Mouse (Mus musculus) gastrocnemius, postnatal 4 days (tissue): ENCODE results near the gene Tmco2. TPM values are rescaled to one million over a fixed set of nuclear protein-coding genes. Genes with fewer than 3 reads are reported as not detected.
"Not testable (repeated sequence)": the region's sequence is repeated elsewhere in the genome, so short reads cannot be mapped to it uniquely, and the experiment has no call there.

Experiments
- DNase-seq, 2 experiments: peaks; one replicate each; pipeline ENCODE4 v3.0.0; 2021 to 2022; ENCODE audit warnings: low spot score in 2 of 2, mixed read lengths in 2 of 2
- long read RNA-seq, 2 experiments: library from polyadenylated mRNA; stranded (forward); transcript quantifications; one replicate each; pipeline ENCODE4 v2.0.0; 2021
- total RNA-seq, 2 experiments: library from RNA; stranded (reverse); gene quantifications; 2 replicates each; pipeline ENCODE4 v1.2.3; 2021

Tmco2 gene
- total RNA-seq: not detected
- long read RNA-seq, experiment 1: 0 reads
- long read RNA-seq, experiment 2: 0 reads

DNA sequence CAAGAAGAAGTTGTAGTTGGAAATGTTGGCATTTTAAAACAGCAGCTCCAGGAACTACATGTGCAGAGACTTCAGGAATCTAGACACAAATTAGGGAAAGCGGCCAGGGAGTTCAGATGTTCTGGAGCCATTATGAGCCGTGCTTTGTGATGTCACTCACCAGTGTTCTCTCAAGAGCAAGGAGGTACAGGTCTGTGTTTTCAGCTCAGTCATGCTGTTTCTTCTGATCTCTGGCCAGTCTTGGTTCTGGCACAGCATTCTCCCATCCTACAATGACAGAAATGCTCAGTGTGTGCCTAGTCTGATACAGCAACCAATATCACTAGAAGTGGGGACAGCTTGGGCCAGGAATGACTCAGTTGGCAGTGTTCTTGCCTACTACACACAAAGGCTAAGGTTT, at the start of gene Tmco2:
Gene Tmco2 (minus strand): TSS at position 101 of the 400 bp plus-strand sequence.
- DNase-seq: no peak

DNA sequence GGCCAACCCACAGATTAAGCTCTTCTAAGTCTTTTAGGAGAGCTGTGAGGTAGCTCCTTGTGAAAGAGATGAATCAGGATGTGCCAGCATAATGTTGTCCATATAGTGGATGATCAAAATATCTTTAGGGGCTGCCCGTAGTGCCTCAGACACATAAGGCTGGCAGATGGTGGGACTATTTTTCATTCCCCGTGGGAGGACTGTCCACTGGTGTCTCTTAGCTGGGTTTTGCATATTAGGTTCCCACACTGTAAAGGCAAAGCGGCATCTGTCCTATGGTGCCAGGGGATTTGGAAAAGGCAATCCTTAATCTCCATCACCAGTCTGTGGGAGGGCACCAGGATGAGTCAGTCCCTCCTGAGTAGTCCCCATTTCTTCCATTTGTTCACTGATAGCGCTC, 5.7 kb downstream of the Tmco2 start:
- no peak for DNase-seq

DNA sequence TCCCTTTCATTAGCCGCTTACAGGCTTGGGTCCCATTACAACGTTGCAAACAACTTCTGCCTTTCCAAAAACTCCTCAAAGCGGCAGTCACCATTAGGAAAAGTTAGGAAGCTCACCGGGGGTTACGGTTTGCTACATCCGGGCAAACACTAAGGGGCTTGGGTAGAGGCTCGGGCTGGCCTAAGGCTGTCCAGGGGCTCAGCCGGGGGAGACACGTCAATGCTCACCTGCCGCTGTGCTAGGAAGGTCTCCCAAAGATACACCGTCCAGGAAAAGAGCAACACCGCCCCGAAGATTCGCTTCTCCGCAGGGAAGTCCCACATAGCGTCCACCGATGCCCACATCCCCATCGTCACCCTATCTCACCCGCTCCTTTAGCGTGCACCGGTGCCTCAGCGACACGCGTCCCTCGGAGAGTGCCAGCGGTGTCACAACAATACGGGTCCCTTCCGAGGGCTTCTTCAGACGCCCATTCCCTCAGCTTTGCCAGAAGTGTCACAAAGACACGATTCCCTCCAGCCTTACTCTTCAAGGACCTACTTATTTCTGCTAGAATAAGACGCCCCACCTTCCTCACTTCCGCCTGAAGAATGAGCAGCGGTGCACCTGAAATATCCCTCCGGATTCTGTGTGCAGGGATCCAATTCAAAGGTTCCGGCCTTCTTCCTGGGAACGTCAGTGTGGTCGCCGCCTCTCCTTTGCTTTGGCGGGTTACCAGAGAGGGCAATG, 11.2 kb downstream of the Tmco2 start, which contains the start of gene Zmpste24:
Gene Zmpste24 (minus strand): TSS at position 592 of the 729 bp plus-strand sequence.
- peak; percentile 55 to 83 for DNase-seq

DNA sequence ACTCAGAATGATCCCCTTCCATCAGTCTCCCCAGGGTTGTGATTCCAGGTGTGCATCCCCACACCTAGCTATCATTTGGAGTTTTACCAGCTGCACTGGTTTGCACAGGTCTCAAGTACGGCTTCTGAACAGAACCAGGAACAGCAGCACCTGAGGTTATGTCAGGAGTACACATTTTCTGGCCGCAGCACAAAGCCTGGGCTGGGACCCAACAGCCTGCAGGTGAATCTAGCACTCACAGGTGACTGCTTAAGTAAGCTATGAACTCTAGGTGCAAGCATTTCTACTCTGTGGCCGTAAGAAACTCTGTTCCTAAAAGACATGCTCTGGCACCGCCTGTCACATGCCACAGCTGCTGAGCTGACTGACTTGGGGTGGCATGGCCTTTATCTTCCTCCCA, 18.8 kb downstream of the Tmco2 start:
- no peak for DNase-seq

DNA sequence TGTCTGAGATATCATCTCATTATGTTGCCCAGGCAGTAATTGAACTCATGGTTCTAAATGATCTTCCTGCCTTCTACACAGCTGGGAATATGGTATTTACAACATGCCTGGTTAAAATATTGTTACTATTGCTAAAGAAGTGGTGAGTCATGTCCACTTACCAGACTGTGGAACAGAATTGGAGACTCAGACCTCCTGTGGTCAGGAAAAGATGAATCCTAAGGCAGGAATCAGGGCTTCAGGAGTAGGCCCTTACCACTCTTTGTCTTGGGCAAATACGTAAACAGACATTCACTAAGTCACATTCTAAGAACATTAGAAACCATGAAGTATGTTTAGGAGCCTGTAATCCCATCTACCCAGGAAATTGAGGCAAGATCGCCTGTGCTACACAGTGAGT, 20.3 kb downstream of the Tmco2 start:
- no peak for DNase-seq

DNA sequence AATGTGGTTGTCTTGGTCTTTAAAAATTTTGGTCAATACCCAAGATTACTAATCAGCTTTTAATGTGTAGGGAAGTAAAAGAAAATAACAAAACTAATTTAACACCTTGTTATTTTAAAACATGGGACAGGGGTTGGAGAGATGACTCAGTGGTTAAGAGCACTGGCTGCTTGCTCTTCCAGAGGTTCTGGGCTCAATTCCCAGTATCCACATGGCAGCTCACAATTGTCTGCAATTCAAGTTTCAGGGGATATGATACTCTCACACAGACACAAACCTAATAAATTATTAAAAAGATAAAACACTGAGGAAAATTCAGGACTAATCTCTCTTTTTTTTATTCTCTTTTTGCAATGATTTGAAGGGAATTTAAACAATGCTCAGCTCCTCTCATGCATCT, 24.5 kb downstream of the Tmco2 start:
- no peak for DNase-seq

DNA sequence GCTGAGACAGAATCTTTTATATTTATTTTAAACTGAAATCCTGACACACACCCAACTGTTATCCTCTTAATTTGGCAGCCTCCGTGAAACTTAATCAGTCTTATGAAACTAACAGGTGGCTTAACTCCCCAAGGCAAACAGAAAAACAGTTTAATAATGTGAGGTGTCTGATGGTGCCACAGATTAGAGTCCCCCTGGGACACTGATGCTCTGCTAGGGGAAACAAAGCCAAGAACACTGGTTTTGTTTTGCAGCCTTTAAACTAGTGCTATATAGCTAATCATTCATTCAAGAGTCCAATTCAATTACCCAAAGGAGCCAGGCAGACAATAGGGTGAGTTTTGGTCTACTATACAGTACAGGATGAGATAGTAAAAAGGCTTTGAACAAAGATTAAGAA, 28.6 kb downstream of the Tmco2 start:
- no peak for DNase-seq

DNA sequence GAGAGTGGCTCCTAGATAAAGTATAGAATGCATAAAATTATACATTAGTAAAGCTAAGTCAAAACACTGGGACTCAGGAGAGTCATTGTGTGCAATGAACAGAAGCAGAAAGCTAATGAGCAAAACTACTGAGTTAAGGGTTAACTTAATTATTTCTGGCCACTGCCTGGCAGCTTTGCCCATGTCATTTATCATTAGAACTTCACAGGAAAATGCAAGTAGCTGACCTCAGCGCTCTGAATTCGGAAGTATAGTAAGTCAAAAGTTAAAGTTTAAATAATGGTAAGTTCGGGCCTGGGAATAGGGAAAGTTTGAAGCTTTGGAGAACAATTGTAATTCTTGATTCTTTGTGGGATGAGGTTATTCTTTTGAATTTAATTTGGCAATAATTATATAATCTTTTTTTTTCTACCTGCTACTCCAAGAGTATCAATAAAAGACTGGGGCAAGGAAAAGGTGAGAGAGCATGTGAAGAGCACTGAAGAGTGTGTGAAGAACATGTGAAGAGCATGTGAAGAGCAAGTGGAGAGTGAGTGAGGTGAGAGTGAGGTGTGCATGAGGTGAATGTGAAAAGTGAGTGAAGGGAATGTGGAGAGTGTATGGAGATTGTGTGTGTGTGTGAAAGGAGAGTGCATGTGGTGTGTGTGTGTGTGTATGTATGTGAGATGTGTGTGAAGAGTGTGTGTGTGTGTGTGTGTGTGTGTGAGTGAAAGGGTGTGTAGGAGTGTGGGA, 30.9 kb downstream of the Tmco2 start:
- no peak for DNase-seq

DNA sequence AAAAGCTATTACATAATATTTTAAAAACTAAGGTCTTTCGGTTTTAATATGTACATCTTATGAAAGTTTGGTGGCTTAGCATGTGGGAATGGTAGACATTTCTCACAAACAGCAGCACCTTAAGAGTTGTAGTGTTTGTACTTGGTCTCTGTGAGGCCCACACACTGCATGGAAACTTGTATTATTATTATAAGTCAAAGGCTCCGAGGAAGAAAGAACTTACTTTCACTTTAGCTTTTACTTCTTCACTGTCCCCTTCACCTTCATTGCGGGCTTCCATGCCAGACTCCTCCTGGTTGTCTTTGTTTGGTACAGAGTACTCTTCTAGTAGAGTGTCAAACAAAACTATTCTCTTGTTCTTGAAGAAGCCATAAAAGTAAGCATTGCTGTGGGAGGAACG, 34.8 kb downstream of the Tmco2 start:
- no peak for DNase-seq

DNA sequence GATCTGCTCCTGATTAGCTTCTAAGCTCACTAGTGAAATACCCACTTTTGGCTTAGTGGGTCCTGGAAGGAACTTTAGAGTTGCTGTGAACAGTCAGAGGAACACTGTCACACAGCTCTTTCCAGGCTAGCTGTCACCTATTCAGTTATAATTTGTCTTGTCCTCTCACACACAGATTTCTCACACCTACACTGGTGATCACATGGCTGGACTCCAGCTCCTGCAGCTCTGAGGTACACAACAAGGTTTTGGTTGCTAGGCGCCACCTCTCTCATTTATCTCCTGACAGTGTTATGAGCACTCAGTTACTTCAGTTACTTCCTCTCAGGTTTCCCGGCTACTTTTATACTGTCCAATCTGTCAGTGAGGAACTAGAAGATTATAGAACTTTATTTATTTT, 43.7 kb downstream of the Tmco2 start:
- no peak for DNase-seq

DNA sequence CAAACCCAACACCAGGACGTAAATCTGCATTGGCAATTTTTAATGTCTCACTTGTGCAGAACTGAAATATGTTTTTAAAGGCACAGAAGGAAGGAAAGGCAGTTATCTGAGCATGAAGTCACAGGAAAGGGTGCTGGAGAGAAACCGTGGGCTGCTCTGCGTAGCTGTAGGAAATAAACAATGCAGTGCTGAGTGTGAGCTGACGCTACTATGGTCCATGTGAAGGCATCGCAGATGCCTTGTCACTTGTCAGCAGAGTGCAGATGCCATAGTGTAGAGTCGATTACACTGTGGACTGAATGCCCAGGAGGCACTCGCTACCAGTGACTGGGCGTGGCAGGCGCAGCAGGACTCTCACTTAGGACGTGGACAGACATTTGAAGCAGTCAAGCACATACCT, 49.8 kb downstream of the Tmco2 start:
- DNase-seq: not testable (repeated sequence)

DNA sequence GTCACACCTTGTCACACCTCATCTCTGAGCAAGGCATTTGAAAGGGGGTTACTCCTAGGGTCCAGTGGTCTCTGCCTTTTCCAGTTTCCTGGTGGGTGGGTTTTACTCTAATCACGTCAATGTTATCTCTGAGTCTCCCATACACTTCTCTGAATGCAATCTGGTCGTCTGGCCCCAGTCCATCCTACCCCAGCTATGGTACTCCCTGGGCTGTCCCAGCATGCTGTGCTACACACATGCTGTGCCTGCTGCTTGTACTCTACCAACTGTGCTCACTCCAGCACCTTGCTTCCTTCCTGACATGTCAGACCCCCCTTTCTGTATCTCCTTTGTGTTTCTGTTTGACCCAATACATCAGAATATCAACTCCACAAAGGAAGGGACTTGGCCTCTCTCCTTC, 52.0 kb downstream of the Tmco2 start:
- DNase-seq: no peak

DNA sequence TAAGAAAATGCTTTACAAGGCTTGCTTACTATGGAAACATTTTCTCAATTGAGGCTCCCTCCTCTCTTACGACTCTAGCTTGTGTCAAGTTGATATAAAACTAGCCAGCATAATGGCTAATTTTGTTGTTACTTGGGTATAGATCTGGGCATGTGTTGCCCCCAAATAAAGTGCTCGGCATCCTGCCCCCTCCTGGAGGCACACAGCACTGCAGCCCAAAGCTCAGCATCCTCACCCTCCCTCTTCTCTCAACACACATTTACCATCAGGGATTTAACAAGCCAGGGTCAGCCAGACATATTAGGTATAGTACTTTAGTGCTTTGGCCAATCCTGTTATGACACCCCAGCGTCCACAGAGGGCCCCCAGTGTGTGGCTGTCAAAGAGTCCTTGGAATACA, 52.7 kb downstream of the Tmco2 start:
- no peak for DNase-seq

Other genes starting within 250 kb of the Tmco2 start
- gene Exo5, start 184.2 kb downstream of the Tmco2 start, total RNA-seq: 1 to 10 TPM; 7.4 to 7.9 TPM
- 1 to 10 TPM; 2.9 to 3.9 TPM for gene Zfp69, start 157.5 kb downstream of the Tmco2 start, total RNA-seq
- gene Smap2, start 92.0 kb downstream of the Tmco2 start, total RNA-seq: 10 to 100 TPM; 22.1 to 25.7 TPM
- 1 to 10 TPM; 2.2 to 3.8 TPM for gene Col9a2, start 69.8 kb downstream of the Tmco2 start, total RNA-seq
- 10 to 100 TPM; 23.0 to 24.0 TPM for gene Zmpste24, start 11.0 kb downstream of the Tmco2 start, total RNA-seq
- 10 to 100 TPM; 18.2 to 21.3 TPM for gene Rlf, start 105.9 kb upstream of the Tmco2 start, total RNA-seq
- not detected for gene Gm12888, start 215.7 kb upstream of the Tmco2 start, total RNA-seq